Mouse (Mus musculus) small intestine, adult 2 months (tissue): Measurements from ENCODE around the gene Armc9.

Experiments
- CTCF ChIP-seq: fragments of 200-500 bp; IDR thresholded peaks from 2 replicates; pipeline ENCODE4 v1.5.1; 2012; ENCODE audit warnings: low read depth, mild to moderate bottlenecking, control low read depth, inconsistent platforms, low read length, moderate library complexity, mixed read lengths; ENCODE audit not compliant: insufficient replicate concordance, insufficient read length; ENCODE audit errors: extremely low read depth
- POLR2A ChIP-seq: fragments of 200-500 bp; IDR thresholded peaks from 2 replicates; pipeline ENCODE4 v1.6.1; 2012; ENCODE audit warnings: low read depth, mild to moderate bottlenecking, control low read depth, inconsistent platforms, low read length, moderate library complexity

- TF ChIP-seq CTCF (no peak), POLR2A (no peak)
Observed at GRCm38 (mm10) chr1:86290452-86290851, 135.9 kb downstream of the Armc9 start.
